Mouse (Mus musculus): ENCODE measurements around the gene Gm49403. TPM values are rescaled to one million over a fixed set of nuclear protein-coding genes. Genes with fewer than 3 reads are reported as not detected.

Gene Gm49403
- polyA plus RNA-seq, 1 experiment: not detected

- Histone ChIP-seq H3K4me3 (replicated peaks) (peak overlapping the region; percentile 97), H3K4me1 (peaks cover 60% of the 10 kb centered on the region), H3K36me3 (replicated peaks; ENCODE audit: low read length) (peaks cover 37% of the 10 kb centered on the region), H3K27me3 (replicated peaks) (no peaks in the 10 kb centered on the region), H3K9me3 (no peaks in the 10 kb centered on the region)
- no peak for TF ChIP-seq GATA1 (IDR thresholded peaks at IDR 0.05; ENCODE audit: borderline replicate concordance, low read length)
- no peak for TF ChIP-seq FLI1 (IDR thresholded peaks at IDR 0.05; ENCODE audit: low read length)
Measured at GRCm38 (mm10) chr19:8870838-8871237, 12.9 kb upstream of the Gm49403 start.

DNA sequence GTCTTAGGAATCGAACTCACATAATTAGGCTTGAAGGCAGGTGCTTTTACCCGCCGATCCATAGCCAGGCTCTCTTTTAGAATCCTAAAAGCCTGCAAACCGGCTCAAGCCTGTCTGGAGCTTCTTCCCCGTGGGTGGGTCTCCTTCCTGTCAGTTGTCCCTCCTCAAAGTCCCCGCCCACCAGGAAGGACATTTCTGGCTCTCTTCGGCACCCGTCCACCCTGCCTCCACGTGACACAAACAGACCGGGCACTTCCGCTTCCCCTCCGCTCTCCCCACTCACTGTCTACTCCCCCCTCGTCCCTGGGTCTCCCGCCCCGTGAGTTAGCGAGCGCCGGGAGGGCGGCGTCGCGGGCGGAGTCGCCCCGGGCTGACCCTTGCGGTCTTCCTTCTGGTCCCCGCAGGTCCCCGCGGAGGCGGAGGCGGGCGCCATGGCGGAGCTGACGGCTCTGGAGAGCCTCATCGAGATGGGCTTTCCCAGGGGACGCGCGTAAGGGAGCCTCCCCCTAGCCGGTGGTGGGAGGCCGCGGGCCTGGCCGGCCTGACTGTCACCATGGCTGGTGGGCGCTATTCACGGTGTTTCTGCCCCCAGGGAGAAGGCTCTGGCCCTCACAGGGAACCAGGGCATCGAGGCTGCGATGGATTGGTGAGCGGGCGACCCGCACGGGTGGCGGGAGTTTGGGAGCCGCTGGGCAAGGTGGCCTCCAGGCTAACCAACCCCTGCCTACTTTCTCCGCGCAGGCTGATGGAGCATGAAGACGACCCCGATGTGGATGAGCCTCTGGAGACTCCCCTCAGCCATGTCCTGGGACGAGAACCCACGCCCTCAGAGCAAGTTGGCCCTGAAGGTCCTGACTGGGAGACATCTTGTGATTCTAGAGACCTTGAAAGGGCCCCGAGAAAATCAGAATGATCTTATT lies 12.2 kb upstream of the Gm49403 start, which contains the start of gene Ubxn1:
TSS of gene Ubxn1 (plus strand) at position 230 of the 920 bp plus-strand sequence.
- Histone ChIP-seq H3K9me3 (no peaks in the 10 kb centered on the region), H3K4me3 (replicated peaks) (peak within 1 kb of the TSS; percentile 97), H3K4me1 (peaks cover 56% of the 10 kb centered on the region), H3K27me3 (replicated peaks) (no peaks in the 10 kb centered on the region), H3K36me3 (replicated peaks; ENCODE audit: low read length) (peaks cover 44% of the 10 kb centered on the region)
- TF ChIP-seq GATA1 (IDR thresholded peaks at IDR 0.05; ENCODE audit: borderline replicate concordance, low read length) (no peak), FLI1 (IDR thresholded peaks at IDR 0.05; ENCODE audit: low read length) (peak; percentile 40; the same call in 1 of the 2 replicates)

GRCm38 (mm10) chr19:8872266-8872840 lies 11.4 kb upstream of the Gm49403 start:
- Histone ChIP-seq H3K36me3 (replicated peaks; ENCODE audit: low read length) (peaks cover 51% of the 10 kb centered on the region), H3K4me1 (peaks cover 53% of the 10 kb centered on the region), H3K4me3 (replicated peaks) (peak overlapping the region; percentile 97), H3K27me3 (replicated peaks) (no peaks in the 10 kb centered on the region), H3K9me3 (no peaks in the 10 kb centered on the region)
- TF ChIP-seq GATA1 (IDR thresholded peaks at IDR 0.05; ENCODE audit: borderline replicate concordance, low read length): no peak
- no peak for TF ChIP-seq FLI1 (IDR thresholded peaks at IDR 0.05; ENCODE audit: low read length)

DNA sequence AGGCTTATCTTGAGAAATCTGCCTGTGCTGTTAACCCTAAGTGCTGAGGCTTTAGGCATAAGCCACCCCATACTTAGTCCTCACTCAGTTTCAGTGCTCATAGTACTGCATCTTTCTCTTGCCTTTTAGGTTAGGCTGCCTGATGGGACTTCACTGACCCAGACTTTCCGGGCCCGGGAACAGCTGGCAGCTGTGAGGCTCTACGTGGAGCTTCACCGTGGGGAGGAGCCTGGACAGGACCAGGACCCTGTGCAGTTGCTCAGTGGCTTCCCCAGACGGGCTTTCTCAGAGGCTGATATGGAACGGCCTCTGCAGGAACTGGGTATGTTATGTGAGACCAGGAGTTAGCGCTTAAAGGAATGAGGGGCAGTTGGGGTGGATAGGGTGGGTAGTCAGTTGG lies 8.7 kb upstream of the Gm49403 start:
- H3K4me3 ChIP-seq (replicated peaks): peak overlapping the region; percentile 44
- peaks cover 72% of the 10 kb centered on the region for H3K36me3 ChIP-seq (replicated peaks; ENCODE audit: low read length)
- TF ChIP-seq GATA1 (IDR thresholded peaks at IDR 0.05; ENCODE audit: borderline replicate concordance, low read length) (no peak), FLI1 (IDR thresholded peaks at IDR 0.05; ENCODE audit: low read length) (no peak)
- H3K4me1 ChIP-seq: peaks cover 46% of the 10 kb centered on the region
- no peaks in the 10 kb centered on the region for H3K27me3 ChIP-seq (replicated peaks)
- no peaks in the 10 kb centered on the region for H3K9me3 ChIP-seq

GRCm38 (mm10) chr19:8880311-8881033 lies 3.3 kb upstream of the Gm49403 start, which contains the start of gene Uqcc3:
Gene Uqcc3 (minus strand): TSS chr19:8880923.
- Histone ChIP-seq H3K27me3 (replicated peaks) (no peaks in the 10 kb centered on the region), H3K36me3 (replicated peaks; ENCODE audit: low read length) (peaks cover 39% of the 10 kb centered on the region), H3K4me1 (peaks cover 32% of the 10 kb centered on the region), H3K4me3 (replicated peaks) (peak within 1 kb of the TSS; percentile 100), H3K9me3 (no peaks in the 10 kb centered on the region)
- no peak for TF ChIP-seq FLI1 (IDR thresholded peaks at IDR 0.05; ENCODE audit: low read length)

DNA sequence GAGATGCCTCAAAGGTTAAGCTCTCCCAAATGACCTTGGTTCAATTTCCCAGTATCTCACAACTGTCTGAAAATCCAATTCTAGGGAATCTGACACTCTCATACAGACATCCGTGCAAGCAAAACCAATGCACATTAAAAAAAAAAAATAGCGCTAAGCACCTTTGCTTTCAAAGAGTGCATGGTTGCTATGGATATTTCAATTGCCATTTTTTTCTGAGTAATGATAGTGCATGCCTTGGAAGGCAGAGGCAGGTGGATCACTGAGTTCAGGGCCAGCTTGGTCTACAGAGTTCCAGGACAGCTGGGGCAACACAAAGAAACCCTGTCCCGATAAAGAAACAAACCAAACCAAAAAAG lies 2.7 kb upstream of the Gm49403 start:
- H3K27me3 ChIP-seq (replicated peaks): no peaks in the 10 kb centered on the region
- no peaks in the 10 kb centered on the region for H3K9me3 ChIP-seq
- peaks cover 33% of the 10 kb centered on the region for H3K36me3 ChIP-seq (replicated peaks; ENCODE audit: low read length)
- peaks cover 32% of the 10 kb centered on the region for H3K4me1 ChIP-seq
- TF ChIP-seq GATA1 (IDR thresholded peaks at IDR 0.05; ENCODE audit: borderline replicate concordance, low read length) (no peak), FLI1 (IDR thresholded peaks at IDR 0.05; ENCODE audit: low read length) (no peak)
- H3K4me3 ChIP-seq (replicated peaks): peak overlapping the region; percentile 100

GRCm38 (mm10) chr19:8886916-8887584 lies 3.3 kb downstream of the Gm49403 start:
- Histone ChIP-seq H3K4me1 (peaks cover 37% of the 10 kb centered on the region), H3K27me3 (replicated peaks) (no peaks in the 10 kb centered on the region), H3K36me3 (replicated peaks; ENCODE audit: low read length) (peaks cover 16% of the 10 kb centered on the region), H3K4me3 (replicated peaks) (peak overlapping the region; percentile 94), H3K9me3 (no peaks in the 10 kb centered on the region)
- TF ChIP-seq FLI1 (IDR thresholded peaks at IDR 0.05; ENCODE audit: low read length) (no peak), GATA1 (IDR thresholded peaks at IDR 0.05; ENCODE audit: borderline replicate concordance, low read length) (no peak)

DNA sequence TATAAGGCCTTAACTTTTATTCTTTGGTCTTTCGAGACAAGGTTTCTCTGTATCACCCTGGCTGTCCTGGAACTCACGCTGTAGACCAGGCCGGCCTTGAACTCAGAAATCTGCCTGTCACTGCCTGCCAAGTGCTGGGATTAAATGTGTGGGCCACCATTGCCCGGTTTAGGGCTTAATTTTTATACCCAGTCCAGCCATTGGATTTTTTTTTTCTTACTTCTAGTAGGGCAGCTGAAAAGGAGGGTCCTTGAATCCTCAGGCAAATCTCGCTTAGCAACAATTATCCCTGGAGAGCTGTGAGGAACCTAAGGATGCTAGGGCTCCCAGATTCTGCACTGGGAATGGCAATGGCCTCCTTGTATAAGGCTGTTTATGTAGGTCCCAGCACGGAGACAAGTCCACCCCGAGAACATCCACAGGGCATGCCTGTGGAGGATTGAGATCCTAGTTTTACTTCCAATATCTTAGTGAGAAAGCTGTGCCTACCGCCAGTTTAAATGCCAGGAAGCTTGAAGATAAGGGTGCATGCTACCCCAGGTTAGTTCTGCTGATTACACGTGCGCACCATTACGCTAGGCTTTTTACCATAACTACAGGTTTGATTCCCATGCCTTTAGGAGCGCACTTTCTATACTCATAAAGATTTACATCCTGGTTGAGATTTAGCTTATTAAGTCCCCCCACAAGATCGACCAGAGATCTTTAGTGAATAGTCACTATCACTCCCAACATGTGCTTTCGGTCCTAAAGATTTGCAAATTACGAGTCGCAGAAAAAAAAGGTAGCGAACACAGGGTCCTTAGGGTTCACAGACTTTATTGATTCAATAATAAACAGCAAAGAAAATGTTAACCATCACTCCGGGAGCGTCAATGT lies 4.1 kb downstream of the Gm49403 start:
- Histone ChIP-seq H3K9me3 (no peaks in the 10 kb centered on the region), H3K4me3 (replicated peaks) (peak overlapping the region; percentile 94), H3K36me3 (replicated peaks; ENCODE audit: low read length) (peaks cover 16% of the 10 kb centered on the region), H3K27me3 (replicated peaks) (no peaks in the 10 kb centered on the region), H3K4me1 (peaks cover 43% of the 10 kb centered on the region)
- no peak for TF ChIP-seq FLI1 (IDR thresholded peaks at IDR 0.05; ENCODE audit: low read length)
- no peak for TF ChIP-seq GATA1 (IDR thresholded peaks at IDR 0.05; ENCODE audit: borderline replicate concordance, low read length)
